Comparison of ENCODE assay signal across 16 mouse cellular contexts in genomic region chr3:116831324-116831723, GRCm38 (mm10). TPM values are rescaled to one million over a fixed set of nuclear protein-coding genes. Genes with fewer than 3 reads are reported as not detected.
DNase-seq lines count a peak whose midpoint lies in the region; ATAC-seq and TF ChIP-seq lines count a peak whose summit lies in the region.
"Had no signal": no experiment of that assay in that cellular context is flagged by ENCODE, and none has a peak within 500 bp of the region (broad histone marks: within the 10 kb centered on the region; RNA-seq: fewer than 3 reads in every experiment).

No protein-coding gene starts in this region.

- no peak overlapping the region for H3K9ac ChIP-seq in intestine, embryonic 14.5 days (ENCODE audit: low read length)
- H3K9ac ChIP-seq in intestine, embryonic 16.5 days (ENCODE audit: low read depth, low read length), result no peak overlapping the region
- no peak overlapping the region for H3K9ac ChIP-seq in kidney, embryonic 15.5 days
- H3K9ac ChIP-seq: hindbrain, embryonic 15.5 days had no signal

- H3K4me1 ChIP-seq in intestine, embryonic 14.5 days (replicated peaks; ENCODE audit: control insufficient read depth, insufficient read depth, low read length), result no peaks in the 10 kb centered on the region
- no peaks in the 10 kb centered on the region for H3K4me1 ChIP-seq in intestine, embryonic 16.5 days (ENCODE audit: control insufficient read depth, insufficient read depth, low read length)
- H3K4me1 ChIP-seq in kidney, embryonic 15.5 days, result 0 out of 2 replicates have a peak, but pooled peaks cover 4% of the 10 kb centered on the region
- H3K4me1 ChIP-seq: hindbrain, embryonic 15.5 days had no signal

- no peak overlapping the region for H3K4me3 ChIP-seq in gastrocnemius, adult 2 months
- no peak overlapping the region for H3K4me3 ChIP-seq in intestine, embryonic 14.5 days (ENCODE audit: low read depth, low read length)
- no peak overlapping the region for H3K4me3 ChIP-seq in intestine, embryonic 16.5 days (ENCODE audit: low read length)
- H3K4me3 ChIP-seq in kidney, embryonic 15.5 days (replicated peaks), result no peak overlapping the region
- H3K4me3 ChIP-seq: erythroblast, embryonic 14.5 days; hindbrain, embryonic 15.5 days had no signal

- 67% methylated on average over 5 of the region's 5 CpGs for WGBS in intestine, embryonic 14.5 days
- 63% methylated on average over 5 of the region's 5 CpGs for WGBS in intestine, embryonic 16.5 days
- 74% methylated on average over 5 of the region's 5 CpGs for whole genome bisulfite sequencing in kidney, embryonic 15.5 days

- H3K4me2 ChIP-seq in intestine, embryonic 14.5 days (ENCODE audit: low read length), result no peak overlapping the region
- no peak overlapping the region for H3K4me2 ChIP-seq in intestine, embryonic 16.5 days (ENCODE audit: low read depth, low read length)
- H3K4me2 ChIP-seq in kidney, embryonic 15.5 days, result no peak overlapping the region
- H3K4me2 ChIP-seq: hindbrain, embryonic 15.5 days had no signal

- no peaks in the 10 kb centered on the region for H3K9me3 ChIP-seq in intestine, embryonic 14.5 days (ENCODE audit: control insufficient read depth, low read length)
- H3K9me3 ChIP-seq in intestine, embryonic 16.5 days (ENCODE audit: control insufficient read depth, low read length), result no peaks in the 10 kb centered on the region
- no peaks in the 10 kb centered on the region for H3K9me3 ChIP-seq in kidney, embryonic 15.5 days (replicated peaks)
- H3K9me3 ChIP-seq: hindbrain, embryonic 15.5 days had no signal

- H3K27me3 ChIP-seq in intestine, embryonic 14.5 days (replicated peaks; ENCODE audit: control insufficient read depth, insufficient read depth, low read length), result no peaks in the 10 kb centered on the region
- no peaks in the 10 kb centered on the region for H3K27me3 ChIP-seq in intestine, embryonic 16.5 days (replicated peaks; ENCODE audit: control insufficient read depth, insufficient read depth, low read length)
- H3K27me3 ChIP-seq in kidney, embryonic 15.5 days, result no peaks in the 10 kb centered on the region
- H3K27me3 ChIP-seq: hindbrain, embryonic 15.5 days had no signal

- no peak for ATAC-seq in intestine, embryonic 14.5 days (replicated peaks; ENCODE audit: low FRiP score, low TSS enrichment, low read depth)
- ATAC-seq in intestine, embryonic 16.5 days, result no peak
- ATAC-seq in kidney, embryonic 15.5 days (replicated peaks; ENCODE audit: low FRiP score), result no peak
- ATAC-seq: midbrain, embryonic 16.5 days had no signal

- peak; percentile 46 for DNase-seq in gastrocnemius, adult 2 months
- DNase-seq in gastrocnemius, postnatal 14 days, result no peak
- DNase-seq in intestine, embryonic 14.5 days (ENCODE audit: low spot score), result peak; percentile 48
- peak; percentile 11 for DNase-seq in urinary bladder, postnatal 14 days (ENCODE audit: low spot score)
- DNase-seq in urinary bladder, postnatal 36 days (ENCODE audit: low spot score in 2 of 2), result no peak
- DNase-seq: cerebellum, postnatal 25 days; gastrocnemius, postnatal 36 days; kidney, adult 9 months; kidney, postnatal 4 days; lung, adult 2 months; thymus, adult 18-20 months had no signal

- H3K27ac ChIP-seq in gastrocnemius, adult 2 months, result peak overlapping the region; percentile 95
- H3K27ac ChIP-seq in intestine, embryonic 14.5 days (ENCODE audit: low read depth), result no peak overlapping the region
- no peak overlapping the region for H3K27ac ChIP-seq in intestine, embryonic 16.5 days (ENCODE audit: low read length)
- H3K27ac ChIP-seq in kidney, embryonic 15.5 days, result no peak overlapping the region
- H3K27ac ChIP-seq: hindbrain, embryonic 15.5 days had no signal

- TF ChIP-seq CTCF in gastrocnemius, adult 2 months (IDR thresholded peaks at IDR 0.05), result no peak

- H3K36me3 ChIP-seq in intestine, embryonic 14.5 days (ENCODE audit: control insufficient read depth, insufficient read depth, low read length), result no peaks in the 10 kb centered on the region
- H3K36me3 ChIP-seq in intestine, embryonic 16.5 days (ENCODE audit: control insufficient read depth, insufficient read depth, low read length), result no peaks in the 10 kb centered on the region
- no peaks in the 10 kb centered on the region for H3K36me3 ChIP-seq in kidney, embryonic 15.5 days
- H3K36me3 ChIP-seq: hindbrain, embryonic 15.5 days had no signal

- intact Hi-C loops in gastrocnemius, adult 2 months (cut with DNase I), result loop anchor here (10.0 kb wide), 2 partner anchors 237 to 407 kb away; partner anchors contain the start of genes Cdc14a and Sass6
- intact Hi-C loops in gastrocnemius, postnatal 14 days (cut with DNase I; ENCODE audit: low total_unique reads), result loop anchor here (10.0 kb wide), 1 partner anchor 57 kb away; no protein-coding TSS in a partner anchor

RNA-seq across cellular contexts. Expression of gene Agl, which starts 23.4 kb away (rescaled TPM):
- total RNA-seq in gastrocnemius, adult 2 months (2021), result 1,000 to 10,000 TPM in 1 of 2 experiments, 100 to 1,000 TPM in 1; 657 to 1,000 TPM
- 100 to 1,000 TPM; 546 to 661 TPM for total RNA-seq in gastrocnemius, postnatal 14 days (2021)
- polyA plus RNA-seq in intestine, embryonic 14.5 days (2014; fragmentation: Nextera tagmentation; extraction: Ambion mirVana), result 14.6 TPM in 2 replicates
- polyA plus RNA-seq in intestine, embryonic 16.5 days (2015; fragmentation: Nextera tagmentation; extraction: Ambion mirVana), result 9.9 and 10.3 TPM in 2 replicates
- 20.6 and 21.3 TPM in 2 replicates for polyA plus RNA-seq in kidney, embryonic 15.5 days (2015; fragmentation: Nextera tagmentation; extraction: Ambion mirVana)
- polyA plus RNA-seq: erythroblast, embryonic 14.5 days had no signal

RNA-seq across cellular contexts. Expression of gene Frrs1, which starts 27.9 kb away (rescaled TPM):
- 1 to 10 TPM; 1.9 to 2.7 TPM for total RNA-seq in gastrocnemius, adult 2 months (2021)
- 1 to 10 TPM; 2.1 to 2.3 TPM for total RNA-seq in gastrocnemius, postnatal 14 days (2021)
- polyA plus RNA-seq in intestine, embryonic 14.5 days (2014; fragmentation: Nextera tagmentation; extraction: Ambion mirVana), result 35.1 and 36.7 TPM in 2 replicates
- polyA plus RNA-seq in intestine, embryonic 16.5 days (2015; fragmentation: Nextera tagmentation; extraction: Ambion mirVana), result 44.6 and 44.7 TPM in 2 replicates
- 22.7 and 23.5 TPM in 2 replicates for polyA plus RNA-seq in kidney, embryonic 15.5 days (2015; fragmentation: Nextera tagmentation; extraction: Ambion mirVana)

Comparison
In these comparisons a context has a peak if more than half of its experiments do, and no peak if none do; other contexts are left out.
1. DNase-seq: peak in gastrocnemius, adult 2 months (single experiment), intestine, embryonic 14.5 days (single experiment) and urinary bladder, postnatal 14 days (single experiment); none in gastrocnemius, postnatal 14 days (single experiment) and urinary bladder, postnatal 36 days (0 of 2).